Mouse (Mus musculus): ENCODE measurements around the gene Akap4. TPM values are rescaled to one million over a fixed set of nuclear protein-coding genes. Genes with fewer than 3 reads are reported as not detected.

Gene Akap4
- total RNA-seq, 1 experiment = not detected

DNA sequence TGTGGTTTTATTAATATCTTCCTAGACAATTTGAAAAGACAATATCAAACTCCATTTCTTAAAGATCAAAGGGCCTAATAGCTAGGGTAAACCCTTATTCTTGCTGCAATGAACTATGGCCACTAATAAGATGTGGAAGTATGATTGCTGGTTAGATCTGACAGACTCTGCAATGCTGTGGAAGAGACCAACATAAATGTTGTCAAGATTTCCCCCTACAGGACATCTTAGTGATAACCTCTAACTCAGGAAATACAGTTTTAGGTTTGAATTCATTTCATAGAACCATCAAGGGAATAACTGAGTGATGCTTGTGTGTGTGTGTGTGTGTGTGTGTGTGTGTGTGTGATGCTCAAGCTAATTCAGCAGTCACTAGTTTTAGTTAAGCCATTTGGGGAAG lies 35.0 kb downstream of the Akap4 start:
- in situ Hi-C loops (cut with MboI; ENCODE audit: low sequenced_read_pairs in 2 of 2, unreplicated experiment in 2 of 2) = loop anchor here in 1 of 2 experiments (25.0 kb wide), 1 partner anchor 110 kb away; no protein-coding TSS in a partner anchor
- DNase-seq (ENCODE audit: low read depth, low spot score) = no peak
- Histone ChIP-seq H3K4me3 (ENCODE audit: insufficient read depth in 1 of 2, low read depth in 1 of 2, low read length in 2 of 2, poor library complexity in 1 of 2, severe bottlenecking in 1 of 2) (no peak overlapping the region), H3K9ac (ENCODE audit: insufficient read depth, low read depth, low read length, poor library complexity, severe bottlenecking) (no peak overlapping the region), H3K4me1 (ENCODE audit: control insufficient read depth in 2 of 2, insufficient read depth in 2 of 2, low read length in 2 of 2, poor library complexity in 1 of 2) (no peaks in the 10 kb centered on the region), H3K36me3 (ENCODE audit: control insufficient read depth, insufficient read depth, low read length, poor library complexity, severe bottlenecking) (no peaks in the 10 kb centered on the region), H3K9me3 (ENCODE audit: control insufficient read depth, insufficient read depth, low read depth, low read length) (no peaks in the 10 kb centered on the region), H3K27ac (ENCODE audit: insufficient read depth, low read depth, low read length, poor library complexity, severe bottlenecking) (no peak overlapping the region)
- TF ChIP-seq ZNF384 (IDR thresholded peaks at IDR 0.05; ENCODE audit: low read depth, low read length) (no peak), ZC3H11A (IDR thresholded peaks at IDR 0.05; ENCODE audit: borderline replicate concordance, low read depth, low read length) (no peak), MAFK (IDR thresholded peaks at IDR 0.05; ENCODE audit: insufficient read depth, low read depth, low read length) (no peak), HCFC1 (IDR thresholded peaks at IDR 0.05; ENCODE audit: borderline replicate concordance, insufficient read depth, low read length) (no peak), CHD2 (IDR thresholded peaks at IDR 0.05; ENCODE audit: low read depth, low read length) (no peak)

- Histone ChIP-seq H3K9ac (ENCODE audit: insufficient read depth, low read depth, low read length, poor library complexity, severe bottlenecking) (no peak overlapping the region), H3K4me1 (ENCODE audit: control insufficient read depth in 2 of 2, insufficient read depth in 2 of 2, low read length in 2 of 2, poor library complexity in 1 of 2) (no peaks in the 10 kb centered on the region), H3K36me3 (ENCODE audit: control insufficient read depth, insufficient read depth, low read length, poor library complexity, severe bottlenecking) (no peaks in the 10 kb centered on the region), H3K4me3 (ENCODE audit: insufficient read depth in 1 of 2, low read depth in 1 of 2, low read length in 2 of 2, poor library complexity in 1 of 2, severe bottlenecking in 1 of 2) (no peak overlapping the region), H3K27ac (ENCODE audit: insufficient read depth, low read depth, low read length, poor library complexity, severe bottlenecking) (no peak overlapping the region), H3K9me3 (ENCODE audit: control insufficient read depth, insufficient read depth, low read depth, low read length) (no peaks in the 10 kb centered on the region)
- no peak for DNase-seq (ENCODE audit: low read depth, low spot score)
- TF ChIP-seq ZC3H11A (IDR thresholded peaks at IDR 0.05; ENCODE audit: borderline replicate concordance, low read depth, low read length) = no peak
- TF ChIP-seq HCFC1 (IDR thresholded peaks at IDR 0.05; ENCODE audit: borderline replicate concordance, insufficient read depth, low read length) = no peak
- no peak for TF ChIP-seq CHD2 (IDR thresholded peaks at IDR 0.05; ENCODE audit: low read depth, low read length)
- TF ChIP-seq MAFK (IDR thresholded peaks at IDR 0.05; ENCODE audit: insufficient read depth, low read depth, low read length) = no peak
- no peak for TF ChIP-seq ZNF384 (IDR thresholded peaks at IDR 0.05; ENCODE audit: low read depth, low read length)
- in situ Hi-C loops (cut with MboI; ENCODE audit: low sequenced_read_pairs in 2 of 2, unreplicated experiment in 2 of 2) = loop anchor here in 1 of 2 experiments (25.0 kb wide), 1 partner anchor 97 kb away; no protein-coding TSS in a partner anchor
Observed at GRCm38 (mm10) chrX:7114885-7115284, 47.6 kb downstream of the Akap4 start.

DNA sequence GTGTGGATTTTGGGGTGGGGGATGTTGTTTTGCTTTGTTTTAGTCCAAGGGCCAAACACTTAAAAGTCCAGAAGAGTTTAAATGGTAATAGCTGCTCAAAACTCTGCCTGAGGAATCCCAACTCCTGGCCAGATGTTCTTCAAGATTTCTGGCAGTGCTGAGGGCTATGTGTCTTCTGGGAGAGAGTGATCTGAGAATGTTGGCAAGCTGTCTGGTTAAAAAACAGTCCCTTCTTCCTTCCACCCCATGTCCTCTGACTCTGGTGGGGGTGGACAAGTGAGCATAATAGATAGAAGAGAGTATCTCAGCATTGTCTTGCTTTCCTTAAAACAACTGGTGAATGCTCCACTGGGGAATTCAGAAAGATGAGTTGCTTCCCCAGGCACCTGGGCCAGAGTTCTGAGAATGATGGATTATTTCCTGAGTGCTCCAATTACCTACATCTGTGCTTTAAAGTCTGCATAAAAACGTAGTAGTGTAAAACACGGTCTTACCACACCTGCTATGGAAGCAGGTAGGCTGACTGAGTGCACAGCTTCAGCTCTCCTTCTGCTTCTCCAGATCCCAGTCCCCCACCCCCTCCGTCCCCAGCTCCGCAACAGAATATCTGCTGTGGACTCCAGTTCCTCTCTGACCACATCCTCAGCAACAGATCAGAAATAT lies 54.4 kb downstream of the Akap4 start:
- DNase-seq (ENCODE audit: low read depth, low spot score) = no peak
- Histone ChIP-seq H3K9me3 (ENCODE audit: control insufficient read depth, insufficient read depth, low read depth, low read length) (no peaks in the 10 kb centered on the region), H3K27ac (ENCODE audit: insufficient read depth, low read depth, low read length, poor library complexity, severe bottlenecking) (no peak overlapping the region), H3K36me3 (ENCODE audit: control insufficient read depth, insufficient read depth, low read length, poor library complexity, severe bottlenecking) (no peaks in the 10 kb centered on the region), H3K9ac (ENCODE audit: insufficient read depth, low read depth, low read length, poor library complexity, severe bottlenecking) (no peak overlapping the region), H3K4me1 (ENCODE audit: control insufficient read depth in 2 of 2, insufficient read depth in 2 of 2, low read length in 2 of 2, poor library complexity in 1 of 2) (no peaks in the 10 kb centered on the region), H3K4me3 (ENCODE audit: insufficient read depth in 1 of 2, low read depth in 1 of 2, low read length in 2 of 2, poor library complexity in 1 of 2, severe bottlenecking in 1 of 2) (no peak overlapping the region)
- TF ChIP-seq ZC3H11A (IDR thresholded peaks at IDR 0.05; ENCODE audit: borderline replicate concordance, low read depth, low read length) (no peak), HCFC1 (IDR thresholded peaks at IDR 0.05; ENCODE audit: borderline replicate concordance, insufficient read depth, low read length) (no peak), MAFK (IDR thresholded peaks at IDR 0.05; ENCODE audit: insufficient read depth, low read depth, low read length) (no peak), ZNF384 (IDR thresholded peaks at IDR 0.05; ENCODE audit: low read depth, low read length) (no peak), CHD2 (IDR thresholded peaks at IDR 0.05; ENCODE audit: low read depth, low read length) (no peak)
- in situ Hi-C loops (cut with MboI; ENCODE audit: low sequenced_read_pairs in 2 of 2, unreplicated experiment in 2 of 2) = loop anchor here in 1 of 2 experiments (25.0 kb wide), 1 partner anchor 91 kb away; no protein-coding TSS in a partner anchor

Other genes with a start within 250 kb of the Akap4 start
- 0.04 TPM in 1 of 2 replicates, not detected in the other for gene Ccnb3, start 25.9 kb upstream of the Akap4 start, total RNA-seq (2012; rRNA removed)